Mouse (Mus musculus) lung, postnatal 0 days (tissue): ENCODE measurements around the gene Zfp658. TPM values are rescaled to one million over a fixed set of nuclear protein-coding genes. Genes with fewer than 3 reads are reported as not detected.
A peak's percentile ranks its signal among the peaks of the same experiment; 100 is the strongest.

Source experiments
- ATAC-seq: fragments of 200-750 bp; cut with Nextera tagmentation; 2 replicates; pipeline ENCODE4 v1.8.0; 2017; ENCODE audit warnings: moderate library complexity
- DNase-seq: peaks from one replicate; pipeline ENCODE4 v3.0.0-alpha.2; 2016; ENCODE audit warnings: low spot score
- H3K27ac ChIP-seq: fragments of 300-500 bp; sonication (generic); 2 replicates; pipeline ENCODE4 v1.5.1; 2014; ENCODE audit warnings: antibody characterized with exemption, mild to moderate bottlenecking, low read length, mixed read lengths
- H3K27me3 ChIP-seq: fragments of 300-500 bp; sonication (generic); replicated peaks from 2 replicates; pipeline ENCODE4 v1.6.1; 2014; ENCODE audit warnings: low read length, mixed read lengths; ENCODE audit not compliant: insufficient read depth
- H3K36me3 ChIP-seq: fragments of 300-500 bp; sonication (generic); 2 replicates; pipeline ENCODE4 v1.6.1; 2014; ENCODE audit warnings: low read length, mixed read lengths; ENCODE audit not compliant: insufficient read depth
- H3K4me1 ChIP-seq: fragments of 300-500 bp; sonication (generic); 2 replicates; pipeline ENCODE4 v1.6.1; 2014; ENCODE audit warnings: antibody characterized with exemption, low read depth, low read length, mixed read lengths; ENCODE audit not compliant: insufficient read depth
- H3K4me2 ChIP-seq: fragments of 300-500 bp; sonication (generic); replicated peaks from 2 replicates; pipeline ENCODE4 v1.6.1; 2014; ENCODE audit warnings: low read depth, mild to moderate bottlenecking, low read length, moderate library complexity, mixed read lengths
- H3K4me3 ChIP-seq: fragments of 300-500 bp; sonication (generic); 2 replicates; pipeline ENCODE4 v1.5.1; 2014; ENCODE audit warnings: low read depth, low read length
- H3K9ac ChIP-seq: fragments of 300-500 bp; sonication (generic); replicated peaks from 2 replicates; pipeline ENCODE4 v1.6.1; 2014; ENCODE audit warnings: low read depth, mild to moderate bottlenecking
- H3K9me3 ChIP-seq: fragments of 300-500 bp; sonication (generic); 2 replicates; pipeline ENCODE4 v1.6.1; 2016; ENCODE audit warnings: low read length, mixed read lengths
- CTCF ChIP-seq: IDR thresholded peaks from 2 replicates; pipeline ENCODE4 v1.5.1; 2016; ENCODE audit warnings: antibody characterized with exemption, mild to moderate bottlenecking
- EP300 ChIP-seq: IDR thresholded peaks from 2 replicates; pipeline ENCODE4 v1.6.1; 2016; ENCODE audit warnings: antibody characterized with exemption, mild to moderate bottlenecking, control low read depth
- WGBS: fragments of 180-500 bp; shearing (Covaris S2); extraction: QIAGEN DNeasy Blood & Tissue Kit; methylation state at CpG from one replicate; pipeline ENCODE4 v1.1.7; 2014; 5-methylcytosine and 5-hydroxymethylcytosine counted together
- polyA plus RNA-seq: library from polyadenylated mRNA; unstranded; fragments of >200 nt; fragmentation: Nextera tagmentation; extraction: Ambion mirVana; gene quantifications from 2 replicates; pipeline ENCODE4 v1.2.1, GENCODE M21; 2015

The Zfp658 gene
- polyA plus RNA-seq, 1 experiment from 2014 or later = 1.8 TPM

GRCm38 (mm10) chr7:43571216-43571615 is 9.2 kb downstream of the Zfp658 start:
- DNase-seq (no peak), ATAC-seq (no peak)
- H3K9ac ChIP-seq = no peak overlapping the region
- H3K9me3 ChIP-seq = no peaks in the 10 kb centered on the region
- H3K27me3 ChIP-seq = no peaks in the 10 kb centered on the region
- TF ChIP-seq CTCF (no peak), EP300 (no peak)
- no peak overlapping the region for H3K27ac ChIP-seq
- WGBS = 97% methylated on average over 2 of the region's 2 CpGs
- H3K4me1 ChIP-seq = no peaks in the 10 kb centered on the region
- H3K4me3 ChIP-seq = no peak overlapping the region
- H3K4me2 ChIP-seq = no peak overlapping the region
- H3K36me3 ChIP-seq = peaks cover 32% of the 10 kb centered on the region

GRCm38 (mm10) chr7:43579440-43580171 is 17.6 kb downstream of the Zfp658 start, which contains the start of gene Zfp719:
Gene Zfp719 (plus strand): TSS chr7:43579610.
- H3K9ac ChIP-seq = peak within 1 kb of the TSS; percentile 46

GRCm38 (mm10) chr7:43580526-43580925 is 18.5 kb downstream of the Zfp658 start:
- no peak for DNase-seq
- WGBS = 54% methylated on average over 5 of the region's 5 CpGs
- Histone ChIP-seq H3K9ac (no peak overlapping the region), H3K9me3 (no peaks in the 10 kb centered on the region), H3K4me2 (peak overlapping the region; percentile 77; the same call in 1 of the 2 replicates), H3K4me3 (no peak overlapping the region), H3K27me3 (no peaks in the 10 kb centered on the region), H3K27ac (no peak overlapping the region), H3K4me1 (0 out of 2 replicates have a peak, but pooled peaks cover 3% of the 10 kb centered on the region), H3K36me3 (no peaks in the 10 kb centered on the region; the same call in 1 of the 2 replicates)
- no peak for ATAC-seq
- TF ChIP-seq CTCF (no peak), EP300 (no peak)

More at GRCm38 (mm10) chr7:43579440-43580171, 17.6 kb downstream of the Zfp658 start, which contains the start of gene Zfp719:
- no peaks in the 10 kb centered on the region for H3K27me3 ChIP-seq
- H3K4me2 ChIP-seq = peak within 1 kb of the TSS; percentile 77
- peak within 1 kb of the TSS; percentile 76 for H3K27ac ChIP-seq
- H3K4me1 ChIP-seq = 0 out of 2 replicates have a peak, but pooled peaks cover 3% of the 10 kb centered on the region
- DNase-seq = peak; percentile 99
- peak within 1 kb of the TSS; percentile 75 for H3K4me3 ChIP-seq
- 1% methylated on average over 37 of the region's 37 CpGs for WGBS
- ATAC-seq = peak; percentile 99
- no peaks in the 10 kb centered on the region for H3K9me3 ChIP-seq
- TF ChIP-seq CTCF = no peak; the same call in 1 of the 2 replicates
- peak; percentile 59 for TF ChIP-seq EP300
- peaks cover 3% of the 10 kb centered on the region for H3K36me3 ChIP-seq

GRCm38 (mm10) chr7:43584790-43585189 is 22.7 kb downstream of the Zfp658 start:
- Histone ChIP-seq H3K9me3 (no peaks in the 10 kb centered on the region), H3K27ac (no peak overlapping the region), H3K4me2 (no peak overlapping the region), H3K4me1 (0 out of 2 replicates have a peak, but pooled peaks cover 3% of the 10 kb centered on the region), H3K36me3 (peaks cover 22% of the 10 kb centered on the region; the same call in 1 of the 2 replicates), H3K9ac (no peak overlapping the region), H3K4me3 (no peak overlapping the region), H3K27me3 (no peaks in the 10 kb centered on the region)
- WGBS = 84% methylated on average over 5 of the region's 5 CpGs
- TF ChIP-seq EP300 = no peak
- TF ChIP-seq CTCF = peak; percentile 47
- ATAC-seq (no peak), DNase-seq (no peak)

GRCm38 (mm10) chr7:43601884-43602283 is 39.8 kb downstream of the Zfp658 start:
- H3K4me3 ChIP-seq = no peak overlapping the region
- H3K4me2 ChIP-seq = no peak overlapping the region
- H3K27me3 ChIP-seq = no peaks in the 10 kb centered on the region
- no peak for DNase-seq
- H3K4me1 ChIP-seq = no peaks in the 10 kb centered on the region
- ATAC-seq = no peak
- H3K9me3 ChIP-seq = no peaks in the 10 kb centered on the region
- H3K36me3 ChIP-seq = no peaks in the 10 kb centered on the region
- 28% methylated on average over 5 of the region's 5 CpGs for WGBS
- TF ChIP-seq EP300 (no peak), CTCF (no peak)
- H3K9ac ChIP-seq = no peak overlapping the region
- no peak overlapping the region for H3K27ac ChIP-seq

- Histone ChIP-seq H3K27ac (no peak within 1 kb of the TSS), H3K36me3 (no peaks in the 10 kb centered on the region), H3K4me3 (peak within 1 kb of the TSS; percentile 12; the same call in 1 of the 2 replicates), H3K9ac (no peak within 1 kb of the TSS), H3K4me1 (0 out of 2 replicates have a peak, but pooled peaks cover 4% of the 10 kb centered on the region), H3K4me2 (peak within 1 kb of the TSS; percentile 44), H3K27me3 (no peaks in the 10 kb centered on the region), H3K9me3 (no peaks in the 10 kb centered on the region)
- ATAC-seq = peak; percentile 91
- 16% methylated on average over 41 of the region's 41 CpGs for WGBS
- DNase-seq = peak; percentile 82
- TF ChIP-seq CTCF (no peak), EP300 (no peak)
Measured at GRCm38 (mm10) chr7:43606896-43607742, 45.1 kb downstream of the Zfp658 start, which contains the start of gene Zfp819. Gene Zfp819 (plus strand): TSS chr7:43607169.
